Mouse (Mus musculus) heart, postnatal 0 days (tissue): ENCODE data around the gene Phf5a. TPM values are rescaled to one million over a fixed set of nuclear protein-coding genes. Genes with fewer than 3 reads are reported as not detected.
A peak's percentile ranks its signal among the peaks of the same experiment; 100 is the strongest.
"Not testable (repeated sequence)": the region's sequence is repeated elsewhere in the genome, so short reads cannot be mapped to it uniquely, and the experiment has no call there.

Source experiments
- ATAC-seq: fragments of 200-750 bp; cut with Nextera tagmentation; 2 replicates; pipeline ENCODE4 v1.8.0; 2017; ENCODE audit warnings: low read depth, moderate number of reproducible peaks, moderate library complexity; ENCODE audit not compliant: insufficient read depth
- DNase-seq: peaks from one replicate; pipeline ENCODE4 v3.0.0-alpha.2; 2016; ENCODE audit warnings: low spot score
- H3K27ac ChIP-seq: fragments of 300-500 bp; sonication (generic); 2 replicates; pipeline ENCODE4 v1.5.1; 2014; ENCODE audit warnings: low read depth, mild to moderate bottlenecking
- H3K27me3 ChIP-seq: fragments of 300-500 bp; sonication (generic); 2 replicates; pipeline ENCODE4 v1.6.1; 2014; ENCODE audit warnings: low read length, mixed read lengths; ENCODE audit not compliant: control insufficient read depth, insufficient read depth
- H3K36me3 ChIP-seq: fragments of 300-500 bp; sonication (generic); replicated peaks from 2 replicates; pipeline ENCODE4 v1.6.1; 2014; ENCODE audit warnings: low read length, mixed read lengths; ENCODE audit not compliant: control insufficient read depth, insufficient read depth
- H3K4me1 ChIP-seq: fragments of 300-500 bp; sonication (generic); 2 replicates; pipeline ENCODE4 v1.6.1; 2014; ENCODE audit warnings: antibody characterized with exemption; ENCODE audit not compliant: control insufficient read depth, insufficient read depth
- H3K4me2 ChIP-seq: fragments of 300-500 bp; sonication (generic); 2 replicates; pipeline ENCODE4 v1.6.1; 2014; ENCODE audit warnings: low read depth, mild to moderate bottlenecking, low read length, moderate library complexity
- H3K4me3 ChIP-seq: fragments of 300-500 bp; sonication (generic); 2 replicates; pipeline ENCODE4 v1.5.1; 2014; ENCODE audit warnings: low read depth, low read length
- H3K9ac ChIP-seq: fragments of 300-500 bp; sonication (generic); replicated peaks from 2 replicates; pipeline ENCODE4 v1.6.1; 2014; ENCODE audit warnings: low read depth, low read length, mixed read lengths
- H3K9me3 ChIP-seq: fragments of 300-500 bp; sonication (generic); replicated peaks from 2 replicates; pipeline ENCODE4 v1.6.1; 2016; ENCODE audit warnings: low read length; ENCODE audit not compliant: control insufficient read depth
- CTCF ChIP-seq: IDR thresholded peaks from 2 replicates; pipeline ENCODE4 v1.5.1; 2016; ENCODE audit warnings: antibody characterized with exemption, control low read depth, low read depth
- EP300 ChIP-seq: IDR thresholded peaks from 2 replicates; pipeline ENCODE4 v1.6.1; 2016; ENCODE audit warnings: antibody characterized with exemption, low read depth
- WGBS: fragments of 180-500 bp; shearing (Covaris S2); extraction: QIAGEN DNeasy Blood & Tissue Kit; methylation state at CpG from one replicate; pipeline ENCODE4 v1.1.7; 2014; 5-methylcytosine and 5-hydroxymethylcytosine counted together
- polyA plus RNA-seq: library from polyadenylated mRNA; unstranded; fragments of >200 nt; fragmentation: Nextera tagmentation; extraction: Ambion mirVana; gene quantifications from 2 replicates; pipeline ENCODE4 v1.2.1, GENCODE M21; 2015
- total RNA-seq: library from RNA; depleted of rRNA; stranded (reverse); fragments of >200 nt; gene quantifications from 2 replicates; pipeline ENCODE4 v1.2.3, GENCODE M21; 2014; ENCODE audit warnings: low replicate concordance

Gene Phf5a
- total and polyA plus RNA-seq, 2 experiments from 2014 or later = 26.9 to 65.3 TPM

DNA sequence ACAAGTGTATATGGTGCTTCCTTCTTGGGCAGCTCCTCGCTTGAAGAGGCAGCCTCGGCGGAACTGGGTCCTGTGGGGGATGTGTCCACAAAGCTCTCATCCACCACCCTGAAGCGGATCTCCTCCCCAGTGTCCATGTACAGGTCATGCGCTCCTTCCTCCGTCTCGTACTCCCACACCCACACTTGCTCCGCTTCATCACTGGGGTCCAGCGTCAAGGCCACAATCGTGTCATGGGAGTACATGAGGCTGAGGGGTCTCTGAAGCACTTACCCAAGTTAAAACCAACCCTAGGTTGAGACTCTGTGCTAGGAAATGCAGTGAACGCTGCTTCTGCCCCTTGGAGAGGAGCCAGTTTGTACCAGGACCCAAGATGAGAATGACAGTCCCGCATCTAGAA lies 45.5 kb upstream of the Phf5a start:
- ATAC-seq (no peak), DNase-seq (no peak)
- Histone ChIP-seq H3K36me3 (peaks cover 45% of the 10 kb centered on the region), H3K4me2 (no peak overlapping the region), H3K27ac (no peak overlapping the region), H3K27me3 (no peaks in the 10 kb centered on the region), H3K4me3 (no peak overlapping the region), H3K9ac (no peak overlapping the region), H3K4me1 (no peaks in the 10 kb centered on the region), H3K9me3 (no peaks in the 10 kb centered on the region)
- TF ChIP-seq CTCF (no peak), EP300 (no peak)
- WGBS = 77% methylated on average over 12 of the region's 12 CpGs

GRCm38 (mm10) chr15:81915663-81916062 lies 44.0 kb upstream of the Phf5a start:
- no peak overlapping the region for H3K4me2 ChIP-seq
- no peak for ATAC-seq
- peaks cover 60% of the 10 kb centered on the region for H3K36me3 ChIP-seq
- no peak overlapping the region for H3K9ac ChIP-seq
- DNase-seq = no peak
- H3K27ac ChIP-seq = no peak overlapping the region
- H3K4me3 ChIP-seq = no peak overlapping the region
- no peaks in the 10 kb centered on the region for H3K27me3 ChIP-seq
- TF ChIP-seq EP300 (no peak), CTCF (no peak)
- no peaks in the 10 kb centered on the region for H3K4me1 ChIP-seq
- no peaks in the 10 kb centered on the region for H3K9me3 ChIP-seq
- 53% methylated on average over 5 of the region's 5 CpGs for WGBS

DNA sequence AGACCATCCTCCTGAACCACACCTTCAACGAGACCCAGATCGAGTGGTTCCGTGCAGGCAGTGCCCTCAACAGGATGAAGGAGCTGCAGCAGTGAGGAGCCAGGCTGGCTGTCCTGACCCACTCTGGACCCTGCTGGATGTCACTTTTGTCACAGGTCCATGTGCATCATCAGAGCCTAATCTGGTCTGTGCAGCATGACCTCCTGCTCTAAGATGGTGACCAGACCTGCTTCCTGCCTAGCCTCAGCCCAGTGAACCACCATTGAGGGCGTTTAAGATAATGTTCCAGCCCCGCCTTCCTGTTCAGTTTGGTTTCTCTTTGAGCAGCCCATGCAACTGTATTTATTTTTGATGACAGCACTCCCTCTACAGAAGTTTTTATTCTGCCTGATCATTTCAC lies 43.0 kb upstream of the Phf5a start:
- 73% methylated on average over 5 of the region's 5 CpGs for WGBS
- peaks cover 70% of the 10 kb centered on the region for H3K36me3 ChIP-seq
- no peaks in the 10 kb centered on the region for H3K4me1 ChIP-seq
- ATAC-seq = no peak
- H3K4me2 ChIP-seq = no peak overlapping the region
- H3K27ac ChIP-seq = no peak overlapping the region
- no peak for TF ChIP-seq CTCF
- TF ChIP-seq EP300 = no peak
- no peak overlapping the region for H3K4me3 ChIP-seq
- H3K9ac ChIP-seq = no peak overlapping the region
- no peak for DNase-seq
- no peaks in the 10 kb centered on the region for H3K27me3 ChIP-seq
- no peaks in the 10 kb centered on the region for H3K9me3 ChIP-seq

DNA sequence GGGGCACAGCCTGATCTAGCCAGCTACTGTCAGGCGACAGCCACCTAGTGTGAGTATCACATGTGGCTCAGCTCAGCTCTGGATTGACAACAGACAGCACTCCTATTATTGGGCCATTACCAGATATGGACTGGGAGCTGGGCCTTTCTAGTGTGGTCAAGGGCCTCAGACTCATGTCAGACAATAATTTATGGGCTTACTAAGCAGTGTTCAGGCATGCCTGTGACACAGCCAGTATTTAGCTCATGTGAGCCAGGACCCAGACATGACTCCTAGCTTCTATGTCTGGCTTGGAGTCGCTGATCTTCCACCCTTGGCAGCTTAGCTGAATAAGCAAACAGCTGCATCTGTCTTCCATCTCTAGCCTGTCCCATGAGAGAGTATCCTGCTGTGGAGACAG lies 40.8 kb upstream of the Phf5a start:
- TF ChIP-seq EP300 (no peak), CTCF (no peak)
- ATAC-seq (no peak), DNase-seq (no peak)
- Histone ChIP-seq H3K9me3 (no peaks in the 10 kb centered on the region), H3K27me3 (no peaks in the 10 kb centered on the region), H3K4me1 (no peaks in the 10 kb centered on the region), H3K27ac (0 out of 2 replicates have a peak overlapping the region, but pooled peaks have one; percentile 11), H3K4me2 (no peak overlapping the region), H3K36me3 (peaks cover 89% of the 10 kb centered on the region), H3K9ac (no peak overlapping the region), H3K4me3 (no peak overlapping the region)
- 57% methylated on average over 2 of the region's 2 CpGs for WGBS

- ATAC-seq, H3K9me3 ChIP-seq: not testable (repeated sequence)
Measured at GRCm38 (mm10) chr15:81908767-81909166, 37.1 kb upstream of the Phf5a start.

GRCm38 (mm10) chr15:81907953-81908352 lies 36.2 kb upstream of the Phf5a start:
- peaks cover 96% of the 10 kb centered on the region for H3K36me3 ChIP-seq
- WGBS = 76% methylated on average over 8 of the region's 8 CpGs
- H3K4me2 ChIP-seq = no peak overlapping the region
- DNase-seq (no peak), ATAC-seq (no peak)
- no peak overlapping the region for H3K9ac ChIP-seq
- TF ChIP-seq EP300 (no peak), CTCF (no peak)
- H3K4me3 ChIP-seq = no peak overlapping the region
- H3K27me3 ChIP-seq = no peaks in the 10 kb centered on the region
- H3K9me3 ChIP-seq = no peaks in the 10 kb centered on the region
- no peaks in the 10 kb centered on the region for H3K4me1 ChIP-seq
- no peak overlapping the region for H3K27ac ChIP-seq

More at GRCm38 (mm10) chr15:81908767-81909166, 37.1 kb upstream of the Phf5a start:
- not testable (repeated sequence) for H3K27me3 ChIP-seq, H3K4me1 ChIP-seq, H3K9ac ChIP-seq, DNase-seq, H3K27ac ChIP-seq, H3K4me3 ChIP-seq, H3K4me2 ChIP-seq
- WGBS = 87% methylated on average over 4 of the region's 4 CpGs
- H3K36me3 ChIP-seq = peaks cover 96% of the 10 kb centered on the region
- TF ChIP-seq CTCF = peak; percentile 13; the same call in 1 of the 2 replicates
